Mouse (Mus musculus) right cerebral cortex, adult 18-20 months (tissue): ENCODE results near the gene Myh7b.
"Not testable (repeated sequence)": the region's sequence is repeated elsewhere in the genome, so short reads cannot be mapped to it uniquely, and the experiment has no call there.

ENCODE experiments used
- DNase-seq: peaks from one replicate; pipeline ENCODE4 v3.0.0; 2022; ENCODE audit warnings: mixed read lengths

Myh7b gene

GRCm38 (mm10) chr2:155604560-155605235 lies 6.3 kb upstream of the Myh7b start:
- DNase-seq: no peak

GRCm38 (mm10) chr2:155605236-155605589 lies 5.8 kb upstream of the Myh7b start:
- not testable (repeated sequence) for DNase-seq

- DNase-seq: no peak
Observed at GRCm38 (mm10) chr2:155606360-155606759, 4.7 kb upstream of the Myh7b start.

- DNase-seq: no peak
Observed at GRCm38 (mm10) chr2:155611834-155612550, 980 bp downstream of the Myh7b start.

- DNase-seq: no peak
Observed at GRCm38 (mm10) chr2:155613326-155613755, 2.3 kb downstream of the Myh7b start.

- DNase-seq: no peak
Observed at GRCm38 (mm10) chr2:155613953-155614352, 2.9 kb downstream of the Myh7b start.

- DNase-seq: no peak
Observed at GRCm38 (mm10) chr2:155616971-155617370, 6.0 kb downstream of the Myh7b start.

GRCm38 (mm10) chr2:155619817-155620216 lies 8.8 kb downstream of the Myh7b start:
- DNase-seq: peak; percentile 81

- no peak for DNase-seq
Observed at GRCm38 (mm10) chr2:155622606-155623005, 11.6 kb downstream of the Myh7b start.

- no peak for DNase-seq
Observed at GRCm38 (mm10) chr2:155623996-155624395, 13.0 kb downstream of the Myh7b start.

GRCm38 (mm10) chr2:155624730-155625129 lies 13.7 kb downstream of the Myh7b start:
- no peak for DNase-seq

GRCm38 (mm10) chr2:155626277-155626676 lies 15.3 kb downstream of the Myh7b start:
- no peak for DNase-seq

GRCm38 (mm10) chr2:155627030-155627738 lies 16.2 kb downstream of the Myh7b start:
- peak; percentile 63 for DNase-seq

- no peak for DNase-seq
Observed at GRCm38 (mm10) chr2:155628112-155628511, 17.1 kb downstream of the Myh7b start.

- no peak for DNase-seq
Observed at GRCm38 (mm10) chr2:155628519-155628918, 17.5 kb downstream of the Myh7b start.

GRCm38 (mm10) chr2:155629231-155629661 lies 18.2 kb downstream of the Myh7b start:
- peak; percentile 82 for DNase-seq

GRCm38 (mm10) chr2:155630153-155630552 lies 19.1 kb downstream of the Myh7b start:
- DNase-seq: no peak

- DNase-seq: peak; percentile 53
Observed at GRCm38 (mm10) chr2:155630590-155631416, 19.8 kb downstream of the Myh7b start.

- DNase-seq: no peak
Observed at GRCm38 (mm10) chr2:155632138-155632936, 21.3 kb downstream of the Myh7b start.

GRCm38 (mm10) chr2:155633121-155633520 lies 22.1 kb downstream of the Myh7b start:
- DNase-seq: no peak

- DNase-seq: no peak
Observed at GRCm38 (mm10) chr2:155633731-155634130, 22.7 kb downstream of the Myh7b start.

GRCm38 (mm10) chr2:155634562-155634961 lies 23.6 kb downstream of the Myh7b start:
- no peak for DNase-seq
